Mouse (Mus musculus) liver, embryonic 12.5 days (tissue): ENCODE results near the gene Dync1i2. TPM values are rescaled to one million over a fixed set of nuclear protein-coding genes. Genes with fewer than 3 reads are reported as not detected.

Experiments used
- ATAC-seq: fragments of 200-750 bp; cut with Nextera tagmentation; 2 replicates; pipeline ENCODE4 v1.8.0; 2017; ENCODE audit warnings: moderate number of reproducible peaks, mild to moderate bottlenecking, moderate library complexity
- H3K27ac ChIP-seq: fragments of 300-500 bp; sonication (generic); 2 replicates; pipeline ENCODE4 v1.5.1; 2016; ENCODE audit warnings: mild to moderate bottlenecking
- H3K27me3 ChIP-seq: fragments of 300-500 bp; sonication (generic); replicated peaks from 2 replicates; pipeline ENCODE4 v1.6.1; 2016; ENCODE audit warnings: mild to moderate bottlenecking, moderate library complexity
- H3K36me3 ChIP-seq: fragments of 300-500 bp; sonication (generic); 2 replicates; pipeline ENCODE4 v1.6.1; 2016; ENCODE audit warnings: mild to moderate bottlenecking, moderate library complexity
- H3K4me1 ChIP-seq: fragments of 300-500 bp; sonication (generic); 2 replicates; pipeline ENCODE4 v1.6.1; 2016
- H3K4me2 ChIP-seq: fragments of 300-500 bp; sonication (generic); 2 replicates; pipeline ENCODE4 v1.6.1; 2016; ENCODE audit warnings: mild to moderate bottlenecking, moderate library complexity
- H3K4me3 ChIP-seq: fragments of 300-500 bp; sonication (generic); 2 replicates; pipeline ENCODE4 v1.5.1; 2016; ENCODE audit warnings: mild to moderate bottlenecking, moderate library complexity
- H3K9ac ChIP-seq: fragments of 300-500 bp; sonication (generic); 2 replicates; pipeline ENCODE4 v1.6.1; 2016; ENCODE audit warnings: mild to moderate bottlenecking, moderate library complexity
- H3K9me3 ChIP-seq: fragments of 300-500 bp; sonication (generic); replicated peaks from 2 replicates; pipeline ENCODE4 v1.6.1; 2016; ENCODE audit warnings: mild to moderate bottlenecking, moderate library complexity
- WGBS: fragments of 180-500 bp; shearing (Covaris S2); methylation state at CpG from one replicate; pipeline ENCODE4 v1.1.7; 2016; ENCODE audit not compliant: insufficient replicate concordance; 5-methylcytosine and 5-hydroxymethylcytosine counted together
- polyA plus RNA-seq: library from polyadenylated mRNA; unstranded; fragments of >200 nt; fragmentation: Nextera tagmentation; extraction: Ambion mirVana; gene quantifications from 2 replicates; pipeline ENCODE4 v1.2.1, GENCODE M21; 2016

The Dync1i2 gene
- polyA plus RNA-seq, 1 experiment from 2014 or later = 42.0 TPM

GRCm38 (mm10) chr2:71312067-71312466 lies 100.6 kb downstream of the Dync1i2 start:
- no peaks in the 10 kb centered on the region for H3K9me3 ChIP-seq
- peaks cover 59% of the 10 kb centered on the region for H3K36me3 ChIP-seq
- ATAC-seq = no peak
- no peak overlapping the region for H3K4me3 ChIP-seq
- H3K27me3 ChIP-seq = no peaks in the 10 kb centered on the region
- H3K9ac ChIP-seq = no peak overlapping the region
- H3K4me2 ChIP-seq = no peak overlapping the region
- no peaks in the 10 kb centered on the region for H3K4me1 ChIP-seq
- 69% methylated on average over 10 of the region's 10 CpGs for WGBS
- H3K27ac ChIP-seq = no peak overlapping the region

Other genes with a start within 250 kb of the Dync1i2 start
- gene Dcaf17, start 156.4 kb upstream of the Dync1i2 start, polyA plus RNA-seq = 21.4 and 23.1 TPM in 2 replicates
- gene Mettl8, start 156.1 kb upstream of the Dync1i2 start, polyA plus RNA-seq = 13.4 and 13.6 TPM in 2 replicates
- 0.97 and 1.1 TPM in 2 replicates for gene Cybrd1, start 93.8 kb upstream of the Dync1i2 start, polyA plus RNA-seq
- 31.1 and 31.2 TPM in 2 replicates for gene Slc25a12, start 156.0 kb downstream of the Dync1i2 start, polyA plus RNA-seq
- 162 and 165 TPM in 2 replicates for gene Hat1, start 177.3 kb downstream of the Dync1i2 start, polyA plus RNA-seq
- 27.1 and 30.2 TPM in 2 replicates for gene Metap1d, start 241.6 kb downstream of the Dync1i2 start, polyA plus RNA-seq